Mouse (Mus musculus): Measurements from ENCODE around the gene B4galnt2.

- no peak for TF ChIP-seq POLR2A (IDR thresholded peaks at IDR 0.05; ENCODE audit: insufficient read depth, low read depth, low read length)
- TF ChIP-seq EP300 (IDR thresholded peaks at IDR 0.05; ENCODE audit: insufficient read depth, low read depth, low read length) = no peak
These were observed 24.1 kb downstream of the B4galnt2 start for GRCm38 (mm10) chr11:95890462-95891051.

Data from heart, adult 2 months (tissue).